Mouse (Mus musculus) c-Kit-negative CD71-positive TER-119-positive erythroid progenitor cells, embryonic 14.5 days (primary cell): ENCODE data around the gene Pacsin2.
"Not testable (repeated sequence)": the region's sequence is repeated elsewhere in the genome, so short reads cannot be mapped to it uniquely, and the experiment has no call there.

Experiments used
- DNase-seq: peaks from one replicate; pipeline ENCODE4 v3.0.0-alpha.2; 2013; ENCODE audit warnings: low read depth, low spot score

Gene Pacsin2

DNA sequence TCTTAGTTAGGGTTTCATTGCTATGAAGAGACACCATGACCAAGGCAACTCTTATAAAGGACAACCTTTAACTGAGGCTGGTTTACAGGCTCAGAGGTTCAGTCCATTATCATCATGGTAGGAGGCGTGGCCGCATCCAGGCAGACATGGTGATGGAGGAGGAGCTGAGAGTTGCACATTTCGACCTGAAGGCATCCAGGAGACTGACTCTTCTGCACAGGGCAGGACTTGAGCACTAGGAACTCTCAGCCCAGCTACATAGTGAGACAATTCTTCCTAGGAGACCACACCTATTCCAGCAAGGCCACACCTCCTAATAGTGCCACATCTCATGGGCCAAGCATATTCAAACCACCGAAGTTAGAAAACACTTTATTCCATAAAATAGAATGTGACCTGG, 15.4 kb upstream of the Pacsin2 start:
- DNase-seq: no peak

DNA sequence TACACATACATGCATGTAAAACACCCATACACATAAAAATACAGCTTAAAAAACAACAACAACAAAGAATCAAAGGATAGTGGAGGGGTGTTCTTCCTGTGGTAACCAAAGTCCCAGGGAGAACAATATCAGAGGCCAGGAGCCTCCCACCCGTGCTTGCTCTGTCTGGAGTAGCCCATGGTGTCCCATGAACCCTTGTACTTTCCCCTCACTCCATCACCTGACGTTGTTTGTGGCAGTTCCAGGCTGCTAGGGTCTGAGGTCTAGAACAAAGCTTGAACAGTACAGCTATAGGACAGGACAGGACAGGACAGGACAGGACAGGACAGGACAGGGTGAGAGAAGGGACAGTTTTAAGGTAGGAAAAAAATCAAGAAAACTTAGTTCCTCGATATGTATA, 13.7 kb upstream of the Pacsin2 start:
- DNase-seq: no peak

DNA sequence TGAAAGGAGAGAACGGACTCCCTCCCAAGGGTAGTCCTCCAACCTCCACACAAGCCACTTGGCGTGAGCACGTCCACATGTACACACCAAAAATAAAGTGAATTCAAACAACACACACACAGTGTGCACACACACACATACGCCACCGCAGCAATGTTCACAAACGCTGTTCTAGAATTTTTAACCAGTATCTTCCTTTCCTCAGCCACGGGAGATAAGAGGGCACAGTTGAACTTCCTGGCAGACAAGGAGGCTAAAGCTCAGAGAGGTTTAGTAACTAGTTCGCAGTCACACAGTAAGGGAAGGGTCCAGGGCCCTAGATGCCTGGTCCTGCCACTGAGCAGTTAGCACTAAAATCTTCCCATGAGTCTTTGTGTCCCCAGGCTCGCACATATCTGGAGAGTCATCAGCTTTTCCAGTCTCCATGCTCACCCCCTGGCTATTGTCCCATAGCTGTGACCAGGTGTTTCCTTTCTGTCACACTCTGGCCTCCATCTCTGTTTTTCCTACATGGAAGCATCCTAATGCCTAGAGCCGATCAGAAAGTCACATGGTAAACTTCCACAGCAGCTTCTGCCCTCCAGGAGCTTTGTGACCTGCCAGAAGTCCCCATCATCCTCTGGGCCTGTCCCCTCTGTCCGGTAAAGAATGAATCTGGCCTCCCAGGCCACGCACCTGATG, 12.3 kb upstream of the Pacsin2 start:
- no peak for DNase-seq

DNA sequence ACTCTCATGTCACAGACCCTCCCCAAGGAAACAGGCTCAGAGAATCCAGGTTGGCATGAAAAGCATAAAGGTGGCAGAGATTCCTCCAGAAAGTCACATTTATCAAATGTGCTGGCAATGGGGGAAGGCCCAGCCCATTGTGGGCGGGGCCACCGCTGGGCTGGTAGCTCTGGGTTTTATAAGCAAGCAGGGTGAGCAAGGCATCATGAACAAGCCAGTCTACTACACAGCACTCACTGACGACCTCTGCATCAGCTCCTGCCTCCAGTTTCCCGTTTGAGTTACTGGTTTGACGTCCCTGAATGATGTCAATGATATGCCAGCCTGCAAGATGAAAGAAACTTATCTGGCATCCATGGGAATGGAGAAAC, 10.0 kb upstream of the Pacsin2 start:
- peak; percentile 73 for DNase-seq

DNA sequence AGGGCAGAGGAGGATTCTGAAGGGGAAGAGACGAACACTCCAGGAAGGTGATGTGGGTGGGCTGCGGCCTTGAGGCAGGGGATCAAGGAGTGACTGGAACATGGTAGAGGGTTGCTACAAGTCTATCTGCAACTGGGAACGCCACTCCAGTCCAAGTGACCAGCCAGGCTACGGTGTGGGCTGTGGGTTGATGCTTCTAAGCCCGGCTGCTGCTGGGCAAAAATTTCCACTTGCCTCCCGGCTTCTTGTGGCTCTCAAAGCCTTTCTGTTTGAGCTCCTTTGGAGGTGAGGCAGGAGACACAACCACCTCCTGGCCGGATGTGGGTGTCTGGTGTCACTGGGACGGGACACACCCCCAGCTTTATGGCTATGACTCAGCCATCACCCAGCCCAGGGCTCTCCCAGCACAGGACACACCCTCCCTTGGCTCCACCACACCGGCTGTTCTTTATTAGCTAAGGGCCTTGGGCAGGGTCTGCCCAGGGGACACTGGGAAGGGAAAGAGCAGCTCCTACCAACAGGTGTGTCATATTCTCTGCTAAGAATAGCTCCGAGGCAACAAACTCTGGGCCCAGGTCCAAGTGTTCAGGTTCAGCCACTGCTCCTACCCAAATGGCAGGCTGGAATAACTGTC, 9.5 kb upstream of the Pacsin2 start:
- peak; percentile 78 for DNase-seq

DNA sequence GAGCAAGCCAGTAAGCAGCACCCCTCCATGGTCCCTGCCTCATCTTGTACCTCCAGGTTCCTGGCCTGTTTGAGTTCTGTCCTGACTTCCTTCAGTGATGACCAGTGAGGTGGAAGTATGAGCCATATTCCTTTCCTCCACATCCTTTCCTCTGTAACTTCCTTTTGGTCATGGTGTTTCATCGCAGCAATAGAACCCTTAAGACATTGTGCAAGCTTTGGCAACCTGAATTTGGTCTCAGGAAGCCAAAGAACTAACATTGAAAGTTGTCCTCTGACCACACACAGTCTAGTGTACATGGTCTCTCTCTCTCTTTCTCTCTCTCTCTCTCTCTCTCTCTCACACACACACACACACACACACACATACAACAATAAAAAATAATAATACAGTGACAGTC, 8.8 kb upstream of the Pacsin2 start:
- DNase-seq: no peak

DNA sequence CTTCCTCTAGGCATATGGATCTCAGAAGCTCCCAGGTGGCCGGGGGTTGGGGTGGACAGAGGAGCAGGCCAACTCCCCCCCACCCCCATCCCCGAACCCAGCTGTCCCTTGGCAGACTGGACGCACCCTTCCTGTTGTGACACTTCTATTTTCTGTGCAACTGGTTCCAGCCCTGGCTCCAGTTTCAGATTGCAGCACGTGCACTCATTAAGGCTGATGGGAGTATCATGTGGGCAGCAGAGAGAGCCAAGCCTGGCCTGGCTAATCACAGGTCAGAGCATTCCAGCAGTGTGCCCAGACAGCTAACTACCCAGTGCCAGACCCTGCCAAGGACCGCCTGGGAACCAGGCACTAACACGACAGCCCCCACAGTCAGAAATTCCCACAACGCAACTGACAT, 7.1 kb upstream of the Pacsin2 start:
- no peak for DNase-seq

DNA sequence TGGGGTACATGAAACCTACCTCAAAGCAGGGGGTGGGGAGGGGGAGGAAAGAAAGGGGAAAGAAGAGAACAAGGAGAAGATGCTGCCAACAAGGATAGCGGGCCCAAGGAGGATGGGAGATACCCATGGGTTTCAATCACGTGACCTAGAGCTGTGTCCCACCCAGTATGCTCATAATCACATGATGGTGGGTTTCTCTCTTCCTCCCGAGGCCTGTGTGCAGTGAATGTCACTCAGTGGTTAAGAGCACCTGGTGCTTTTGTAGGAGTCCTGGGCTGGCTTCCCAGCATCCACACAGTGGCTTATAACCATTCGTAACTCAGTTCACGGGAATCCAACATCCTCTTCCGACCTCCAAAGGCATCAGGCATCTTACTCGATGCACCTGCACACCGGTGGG, 6.0 kb upstream of the Pacsin2 start:
- DNase-seq: no peak

DNA sequence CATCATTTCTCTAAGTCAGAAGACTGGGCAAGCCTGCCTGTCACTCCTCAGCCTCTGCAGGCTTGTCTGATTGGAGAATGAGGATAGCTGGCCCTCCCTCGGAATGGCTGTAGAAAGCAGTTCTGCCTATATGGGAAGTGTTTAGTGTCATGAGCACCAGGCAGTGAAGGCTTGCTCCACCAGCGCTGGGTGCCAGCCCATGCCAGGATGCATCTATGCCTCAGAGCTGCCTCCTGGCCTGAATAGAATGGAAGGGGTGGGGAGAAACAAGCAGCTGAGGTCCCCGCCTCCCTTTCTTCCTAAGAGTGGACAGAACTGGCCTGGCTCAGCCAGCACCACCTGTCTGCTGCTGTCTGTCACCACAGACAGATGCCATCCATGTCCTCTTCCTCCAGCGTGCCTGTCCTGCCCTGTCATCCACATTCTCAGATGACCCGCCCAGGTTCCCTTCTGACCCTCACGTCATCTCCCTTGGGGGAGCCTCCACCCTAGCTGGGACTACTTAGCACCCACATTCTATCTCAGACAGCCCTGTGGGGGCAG, 4.9 kb upstream of the Pacsin2 start:
- no peak for DNase-seq

DNA sequence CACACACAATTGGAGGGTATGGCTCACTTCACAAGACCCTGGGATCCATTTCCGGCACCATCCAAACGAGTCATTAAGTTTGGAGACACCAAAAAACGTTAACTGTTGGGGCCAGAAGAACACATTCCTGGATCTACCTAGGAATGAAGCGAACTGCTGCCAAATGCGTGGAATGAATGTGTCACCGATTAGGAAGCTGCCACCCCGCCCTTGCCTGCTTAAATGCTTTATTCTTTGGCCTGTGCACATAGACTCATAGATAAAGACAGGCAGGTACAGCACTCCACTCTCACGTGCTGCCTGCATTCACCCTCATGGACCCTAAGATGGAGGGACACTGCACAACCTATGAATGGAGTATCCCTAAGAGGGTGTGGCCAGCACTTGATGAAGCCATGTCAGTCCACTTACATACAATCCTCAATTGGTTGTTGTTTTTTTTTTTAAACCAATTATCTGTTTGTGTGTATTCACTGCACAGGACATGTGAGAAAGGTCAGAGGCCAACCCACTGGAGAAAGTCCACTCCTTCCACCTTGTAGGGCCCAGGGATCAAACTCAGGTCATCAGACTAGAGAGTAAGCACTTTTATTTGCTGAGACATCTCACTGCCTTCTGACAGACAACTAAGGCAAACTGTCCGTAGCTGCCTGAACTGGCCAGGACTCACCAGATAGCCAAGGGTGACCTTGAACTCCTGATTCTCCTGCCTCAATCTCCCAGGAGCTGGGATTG, 3.0 kb upstream of the Pacsin2 start:
- DNase-seq: no peak

DNA sequence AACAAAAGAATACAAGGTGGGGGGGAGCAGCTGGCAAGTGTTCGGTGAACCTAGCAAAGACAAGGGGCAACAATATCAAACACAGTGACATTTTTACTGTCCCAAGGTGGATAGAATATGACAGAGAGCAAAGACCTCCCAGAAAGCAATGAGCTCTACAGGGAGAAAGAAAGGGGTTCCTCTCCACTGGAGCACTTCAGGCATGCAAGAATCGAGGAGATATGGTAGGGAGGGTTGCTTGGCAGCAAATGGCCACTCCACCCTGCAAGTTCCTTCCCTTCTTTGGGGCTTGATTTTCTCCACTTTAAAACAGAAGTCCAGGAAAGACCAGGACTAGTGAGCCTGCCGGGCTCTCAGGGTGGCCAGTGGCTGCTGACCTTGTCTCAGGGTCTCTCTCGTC, 1.9 kb upstream of the Pacsin2 start:
- no peak for DNase-seq

DNA sequence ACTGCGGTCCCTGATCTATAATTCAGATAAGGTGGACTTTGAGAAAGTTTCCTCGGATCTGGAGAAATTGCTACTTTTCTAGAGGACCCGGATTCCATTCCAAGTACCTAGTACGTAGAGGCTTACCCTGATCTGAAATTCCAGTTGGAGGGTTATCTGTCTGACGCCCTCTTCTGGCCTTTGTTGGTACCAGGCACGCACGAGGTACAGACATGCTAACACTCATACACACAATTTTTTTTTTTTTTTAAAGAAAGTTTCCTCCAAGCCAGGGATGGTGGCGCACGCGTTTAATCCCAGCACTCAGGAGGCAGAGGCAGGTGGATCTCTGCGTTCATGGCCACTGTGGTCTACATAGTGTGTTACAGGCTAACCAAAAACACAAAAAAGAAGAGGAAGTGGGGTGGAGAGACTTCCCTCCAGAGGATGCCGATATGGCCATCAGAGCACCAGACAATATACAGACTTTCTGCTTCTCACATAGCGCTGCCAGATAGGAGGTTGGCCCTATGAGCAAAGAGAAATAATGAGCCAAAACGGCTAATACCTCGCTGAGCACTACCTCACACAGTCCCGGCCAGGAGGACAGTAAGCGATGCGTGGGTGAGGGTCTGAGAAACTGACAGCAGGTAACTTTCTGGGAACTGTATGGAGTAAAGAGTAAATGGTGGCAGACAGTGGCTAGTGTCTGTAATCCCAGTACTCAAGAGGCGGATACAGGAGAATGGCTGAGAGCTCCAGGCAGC, 672 bp upstream of the Pacsin2 start:
- no peak for DNase-seq

DNA sequence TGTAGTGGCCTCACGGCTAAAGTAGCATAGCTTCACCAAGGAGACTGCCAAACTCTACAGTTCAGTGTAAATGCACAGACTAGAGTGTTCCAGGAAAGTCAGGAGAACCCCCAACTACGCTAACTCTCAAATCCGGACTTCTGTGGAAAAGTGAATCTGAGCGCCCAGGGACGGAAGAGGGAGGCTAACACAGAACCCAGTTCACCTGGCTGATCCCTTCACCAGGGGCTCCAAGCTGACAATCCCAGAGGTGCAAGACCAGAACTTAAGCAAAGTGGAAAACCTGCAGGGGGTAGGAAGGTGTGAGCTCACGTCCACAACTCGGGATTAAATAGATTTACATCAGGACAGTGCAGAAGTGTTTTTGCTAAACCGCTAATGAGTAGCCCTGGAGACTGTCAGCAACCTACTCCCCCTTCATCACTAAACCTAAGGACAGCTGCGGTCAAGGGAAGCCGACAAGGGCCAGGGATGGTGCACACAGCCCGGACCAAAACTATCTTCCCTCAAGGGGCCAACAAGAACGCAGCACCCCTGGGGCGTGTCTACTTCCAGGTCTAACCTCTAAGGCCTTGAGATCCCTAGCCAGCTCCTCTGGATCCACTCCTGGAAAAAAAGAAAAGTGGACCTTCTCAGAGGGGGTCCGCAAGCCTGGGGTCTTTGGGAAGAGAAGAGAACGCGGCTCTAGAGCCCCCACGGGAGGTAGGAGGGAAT, 880 bp downstream of the Pacsin2 start:
- peak; percentile 25 for DNase-seq

DNA sequence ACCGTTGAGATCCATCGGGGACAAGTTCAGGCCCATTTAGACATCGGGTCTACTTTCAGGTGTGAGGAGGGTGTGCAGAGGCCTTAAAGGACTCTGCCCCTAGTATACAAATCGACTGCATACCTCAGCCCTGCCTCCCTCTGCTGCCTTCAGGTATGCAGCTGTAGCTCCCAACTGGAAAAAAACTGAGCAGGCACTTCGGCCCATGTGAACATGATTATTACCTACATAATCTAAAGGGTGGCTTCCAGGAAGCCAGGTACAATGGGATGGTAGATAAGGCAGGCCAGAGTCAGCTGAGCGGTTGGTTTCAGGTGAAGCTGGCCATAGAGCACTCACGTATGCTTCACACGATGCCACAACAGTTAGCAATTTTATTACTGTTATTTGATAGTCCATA, 2.1 kb downstream of the Pacsin2 start:
- not testable (repeated sequence) for DNase-seq

DNA sequence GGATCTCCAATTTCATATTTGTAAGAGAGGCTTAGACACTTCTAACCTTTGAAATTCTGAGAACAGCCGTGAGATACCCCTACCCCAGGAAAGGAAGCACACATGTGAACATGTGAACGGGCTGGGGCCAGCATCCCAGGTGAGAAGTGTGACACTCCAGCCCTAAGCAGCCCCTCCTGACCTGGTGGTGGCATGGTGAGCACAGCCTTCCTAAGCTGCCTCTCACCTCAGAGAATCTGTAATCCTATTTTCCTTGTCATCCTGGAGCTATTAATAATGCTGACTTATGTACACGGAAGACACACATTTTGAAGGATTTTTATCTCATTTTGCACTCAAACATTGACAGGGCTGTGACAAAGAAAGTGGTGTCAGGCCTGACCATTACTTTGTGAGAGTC, 3.5 kb downstream of the Pacsin2 start:
- no peak for DNase-seq

DNA sequence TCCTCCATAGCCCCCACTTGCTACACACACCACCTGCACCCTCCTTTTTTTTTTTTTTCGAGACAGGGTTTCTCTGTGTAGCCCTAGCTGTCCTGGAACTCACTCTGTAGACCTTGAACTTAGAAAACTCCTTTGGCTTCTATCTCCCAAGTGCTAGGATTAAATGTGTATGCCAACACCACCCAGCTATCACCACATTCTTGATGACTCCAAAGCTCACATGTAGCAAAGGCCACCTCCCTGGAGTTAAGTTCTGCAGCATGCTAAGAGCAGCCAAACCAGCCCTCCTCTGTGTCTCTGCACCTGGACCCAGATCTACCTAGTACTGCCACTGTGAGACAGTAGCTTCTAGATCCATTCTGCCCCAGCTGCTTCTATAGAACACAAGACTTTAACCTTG, 6.9 kb downstream of the Pacsin2 start:
- DNase-seq: no peak

DNA sequence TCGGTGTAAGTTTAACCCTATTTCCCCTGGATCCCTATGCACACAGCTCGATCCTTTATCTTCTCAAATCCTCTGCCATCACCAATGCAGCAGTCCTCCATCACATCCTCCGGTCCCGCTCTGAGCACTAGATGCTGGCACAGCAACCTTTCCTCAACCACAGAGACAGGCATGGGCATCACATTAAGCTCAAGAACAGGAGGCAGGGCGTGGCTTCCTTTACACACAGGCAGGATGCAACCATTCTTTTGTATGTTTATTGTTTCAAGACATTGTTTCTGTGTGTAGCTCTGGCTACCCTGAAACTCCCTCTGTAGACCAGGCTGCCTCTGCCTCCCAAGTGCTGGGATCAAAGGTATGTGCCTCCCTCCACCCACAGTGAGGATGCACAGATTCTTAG, 8.8 kb downstream of the Pacsin2 start:
- no peak for DNase-seq

DNA sequence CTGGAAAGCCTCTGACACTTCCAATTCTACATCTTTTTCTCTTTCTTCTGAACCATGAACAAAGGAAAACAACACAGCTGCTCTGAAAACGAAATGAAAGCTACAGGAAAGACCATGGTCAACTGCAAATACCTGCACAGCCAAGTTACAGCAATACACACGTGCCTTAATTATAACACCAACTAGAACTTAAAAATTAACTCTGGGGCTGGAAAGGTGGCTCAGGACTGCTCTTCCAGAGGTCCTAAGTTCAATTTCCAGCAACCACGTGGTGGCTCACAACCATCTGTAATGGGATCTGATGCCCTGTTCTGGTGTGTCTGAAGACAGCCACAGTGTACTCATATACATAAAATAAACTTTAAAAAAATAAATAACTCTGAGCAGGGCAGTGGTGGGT, 9.4 kb downstream of the Pacsin2 start:
- no peak for DNase-seq

DNA sequence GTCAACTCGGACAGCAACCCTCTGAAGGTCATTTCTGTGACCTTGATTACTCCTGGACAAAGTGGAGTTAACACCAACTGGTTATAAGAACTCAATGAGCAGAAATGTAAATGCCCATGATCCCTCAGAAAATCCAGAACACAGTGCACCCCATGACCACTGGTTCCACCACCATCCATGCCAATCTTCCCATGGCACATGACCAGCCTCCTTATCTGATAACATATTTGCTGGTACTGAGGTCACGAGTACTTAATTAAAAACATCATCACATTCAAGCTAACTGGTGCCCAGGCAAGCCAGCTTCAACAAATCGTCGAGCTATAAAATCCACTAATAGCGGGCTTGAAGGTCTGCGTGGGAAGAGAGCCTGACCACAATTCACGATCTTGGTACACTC, 10.0 kb downstream of the Pacsin2 start:
- no peak for DNase-seq

DNA sequence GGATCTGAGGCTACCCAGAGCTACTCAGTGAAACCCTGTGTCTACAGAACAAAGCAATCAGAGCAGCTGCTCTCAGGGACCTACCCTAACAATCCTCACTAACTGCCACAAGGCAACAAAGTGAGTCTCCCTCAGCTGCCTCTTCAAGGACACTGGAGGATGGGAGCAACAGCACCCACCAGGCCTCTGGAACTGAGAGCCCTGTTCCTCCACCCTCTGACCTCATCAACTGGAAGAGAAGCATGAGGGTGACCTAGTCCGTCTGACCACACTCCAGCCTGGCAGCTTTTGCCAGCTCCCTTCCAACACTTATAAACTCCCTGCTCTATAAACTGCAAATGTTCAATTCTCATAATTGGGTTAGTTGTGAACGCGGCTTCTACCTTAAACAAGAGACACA, 10.5 kb downstream of the Pacsin2 start:
- DNase-seq: no peak

DNA sequence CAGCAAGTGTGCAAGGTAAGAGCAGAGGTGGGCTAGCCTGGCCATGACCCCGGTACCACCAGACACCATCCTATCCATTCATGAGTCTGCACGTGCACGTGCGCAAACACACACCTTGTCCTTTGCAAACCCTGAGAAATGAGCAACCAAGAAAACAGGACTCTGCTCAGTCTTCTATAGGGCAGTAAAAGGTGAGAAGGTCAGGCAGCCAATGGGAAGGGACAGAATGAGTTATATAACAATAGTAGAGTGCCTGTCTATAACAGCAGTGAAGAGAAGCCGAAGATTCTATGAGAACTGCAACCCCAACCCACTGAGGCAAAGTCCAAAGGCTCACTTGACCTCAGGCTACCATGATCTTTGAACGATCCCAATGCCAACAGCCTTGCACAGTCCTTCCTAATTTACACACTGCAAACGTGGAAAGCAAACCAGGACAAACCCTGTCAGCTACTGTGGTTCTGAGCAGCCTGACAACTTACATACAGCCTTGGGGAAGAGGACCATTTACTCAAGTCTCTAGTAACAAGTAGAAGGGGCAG, 12.1 kb downstream of the Pacsin2 start:
- DNase-seq: no peak
